Mouse (Mus musculus) erythroblast, adult 5-6 weeks (primary cell): ENCODE data around the gene Fcgrt. TPM values are rescaled to one million over a fixed set of nuclear protein-coding genes. Genes with fewer than 3 reads are reported as not detected.

Source experiments
- ATAC-seq: replicated peaks from 2 replicates; pipeline ENCODE4 v1.8.0; 2016; ENCODE audit warnings: moderate number of reproducible peaks, mild to moderate bottlenecking, moderate TSS enrichment, inconsistent platforms; ENCODE audit not compliant: poor library complexity, low FRiP score, severe bottlenecking
- total RNA-seq, 2 experiments: library from RNA; stranded (forward) in 1 of 2; stranded (reverse) in 1 of 2; fragments of 150-400 nt in 1 of 2; fragments of 200-764, 138-1000 nt in 1 of 2; gene quantifications; 2 replicates each; pipeline versions ENCODE4 v1.2.3 to v1.2.4; 2015 to 2017; ENCODE audit warnings: low replicate concordance in 2 of 2

Gene Fcgrt
- total RNA-seq, 2 experiments from 2014 or later = 7.3 to 11.4 TPM

- no peak for ATAC-seq
Observed at GRCm38 (mm10) chr7:45091001-45091990, 12.4 kb downstream of the Fcgrt start.

- 0 out of 2 replicates have a peak, but pooled peaks have one; percentile 35 for ATAC-seq
Observed at GRCm38 (mm10) chr7:45090251-45090977, 13.2 kb downstream of the Fcgrt start.

GRCm38 (mm10) chr7:45088597-45088996, 15.1 kb downstream of the Fcgrt start:
- ATAC-seq = no peak

- ATAC-seq = no peak
Observed at GRCm38 (mm10) chr7:45086084-45086483, 17.6 kb downstream of the Fcgrt start.

- no peak for ATAC-seq
Observed at GRCm38 (mm10) chr7:45083300-45083890, 20.3 kb downstream of the Fcgrt start.

GRCm38 (mm10) chr7:45082401-45083299, 21.0 kb downstream of the Fcgrt start:
- no peak for ATAC-seq

GRCm38 (mm10) chr7:45081016-45081415, 22.6 kb downstream of the Fcgrt start:
- ATAC-seq = no peak

- peak; percentile 79 for ATAC-seq
Observed at GRCm38 (mm10) chr7:45079856-45080255, 23.8 kb downstream of the Fcgrt start.

GRCm38 (mm10) chr7:45078513-45078912, 25.1 kb downstream of the Fcgrt start:
- peak; percentile 60 for ATAC-seq

- no peak for ATAC-seq
Observed at GRCm38 (mm10) chr7:45077829-45078228, 25.8 kb downstream of the Fcgrt start.

GRCm38 (mm10) chr7:45077322-45077721, 26.3 kb downstream of the Fcgrt start:
- ATAC-seq = no peak

GRCm38 (mm10) chr7:45076501-45076900, 27.1 kb downstream of the Fcgrt start:
- no peak for ATAC-seq

- ATAC-seq = no peak
Observed at GRCm38 (mm10) chr7:45075405-45075804, 28.2 kb downstream of the Fcgrt start.

- no peak for ATAC-seq
Observed at GRCm38 (mm10) chr7:45073949-45074348, 29.7 kb downstream of the Fcgrt start.

GRCm38 (mm10) chr7:45073171-45073707, 30.4 kb downstream of the Fcgrt start:
- no peak for ATAC-seq

- no peak for ATAC-seq
Observed at GRCm38 (mm10) chr7:45072230-45072629, 31.4 kb downstream of the Fcgrt start.

GRCm38 (mm10) chr7:45069671-45070070, 34.0 kb downstream of the Fcgrt start:
- ATAC-seq = no peak

- peak; percentile 67 for ATAC-seq
Observed at GRCm38 (mm10) chr7:45068000-45068318, 35.7 kb downstream of the Fcgrt start.
